Mouse (Mus musculus): ENCODE measurements at regions not wholly inside any gene's neighbourhood (a gene's known extent, or its start where the extent isn't known, plus 50 kb on each side); places are given as distances from the start of the nearest gene placed in this dataset.
A peak's percentile ranks its signal among the peaks of the same experiment; 100 is the strongest.

DNA sequence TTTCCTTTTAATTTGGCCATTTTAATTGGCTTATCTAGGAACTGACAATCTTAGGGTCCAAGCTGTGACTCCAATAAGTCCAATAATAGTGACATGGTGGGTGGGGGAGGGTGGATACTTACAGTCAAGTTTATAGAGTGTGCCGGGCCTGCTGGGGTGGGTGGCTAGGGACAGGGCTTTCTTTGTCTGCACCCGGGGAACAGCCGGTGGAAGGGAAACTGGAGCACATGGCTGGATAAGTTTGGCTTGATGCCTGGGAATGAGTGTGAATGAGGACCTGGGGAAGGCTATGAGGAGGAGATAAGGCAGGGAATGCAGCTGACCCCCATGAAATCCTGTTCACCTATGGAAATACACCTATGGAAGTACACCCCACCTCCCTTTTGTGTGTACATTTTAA, 81.7 kb upstream of the Cers4 start:
- Histone ChIP-seq H3K36me3 (ENCODE audit: control insufficient read depth, insufficient read depth, low read length) (no peaks in the 10 kb centered on the region), H3K27ac (ENCODE audit: control insufficient read depth, insufficient read depth, low read length) (no peak overlapping the region)
- whole genome bisulfite sequencing, result 85% methylated on average over 3 of the region's 3 CpGs

DNA sequence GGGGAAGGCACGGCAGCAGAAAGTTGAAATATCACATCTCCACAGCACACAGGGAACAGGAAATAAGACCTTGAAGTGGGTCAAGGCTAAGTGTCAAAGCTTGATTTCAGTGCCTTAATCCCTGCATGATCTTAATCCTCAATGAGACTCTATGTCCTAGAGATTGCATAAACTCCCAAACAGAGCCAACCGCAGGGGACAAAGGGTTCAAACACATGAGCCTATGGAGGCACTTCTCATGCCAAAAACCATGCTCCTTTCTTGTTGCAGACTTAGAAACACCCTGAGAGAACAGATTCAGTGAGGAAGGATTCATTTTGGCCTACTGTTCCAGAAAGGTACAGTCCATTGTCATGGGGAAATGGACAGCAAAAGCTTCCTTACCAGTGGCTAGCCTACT, 81.0 kb upstream of the Cers4 start:
- Histone ChIP-seq H3K27me3 (ENCODE audit: control insufficient read depth, insufficient read depth, low read length) (no peaks in the 10 kb centered on the region), H3K4me1 (replicated peaks; ENCODE audit: control insufficient read depth, insufficient read depth, low read length) (no peaks in the 10 kb centered on the region), H3K36me3 (ENCODE audit: control insufficient read depth, insufficient read depth, low read length) (no peaks in the 10 kb centered on the region), H3K27ac (ENCODE audit: control insufficient read depth, insufficient read depth, low read length) (no peak overlapping the region), H3K4me3 (ENCODE audit: control insufficient read depth, insufficient read depth, low read length) (no peak overlapping the region)
- no peak for DNase-seq
- 72% methylated on average over 2 of the region's 2 CpGs for WGBS
- TF ChIP-seq CTCF (IDR thresholded peaks at IDR 0.05; ENCODE audit: borderline replicate concordance, control insufficient read depth, extremely low read depth, insufficient read depth, low read length, poor library complexity), result no peak
- TF ChIP-seq POLR2A (IDR thresholded peaks at IDR 0.05; ENCODE audit: control insufficient read depth, extremely low read depth, insufficient read depth, low read length, poor library complexity), result no peak

More for the DNA sequence above, 81.7 kb upstream of the Cers4 start:
- no peaks in the 10 kb centered on the region for H3K4me1 ChIP-seq (replicated peaks; ENCODE audit: control insufficient read depth, insufficient read depth, low read length)
- DNase-seq, result no peak
- TF ChIP-seq POLR2A (IDR thresholded peaks at IDR 0.05; ENCODE audit: control insufficient read depth, extremely low read depth, insufficient read depth, low read length, poor library complexity) (no peak), CTCF (IDR thresholded peaks at IDR 0.05; ENCODE audit: borderline replicate concordance, control insufficient read depth, extremely low read depth, insufficient read depth, low read length, poor library complexity) (no peak)
- H3K4me3 ChIP-seq (ENCODE audit: control insufficient read depth, insufficient read depth, low read length), result no peak overlapping the region
- no peaks in the 10 kb centered on the region for H3K27me3 ChIP-seq (ENCODE audit: control insufficient read depth, insufficient read depth, low read length)

DNA sequence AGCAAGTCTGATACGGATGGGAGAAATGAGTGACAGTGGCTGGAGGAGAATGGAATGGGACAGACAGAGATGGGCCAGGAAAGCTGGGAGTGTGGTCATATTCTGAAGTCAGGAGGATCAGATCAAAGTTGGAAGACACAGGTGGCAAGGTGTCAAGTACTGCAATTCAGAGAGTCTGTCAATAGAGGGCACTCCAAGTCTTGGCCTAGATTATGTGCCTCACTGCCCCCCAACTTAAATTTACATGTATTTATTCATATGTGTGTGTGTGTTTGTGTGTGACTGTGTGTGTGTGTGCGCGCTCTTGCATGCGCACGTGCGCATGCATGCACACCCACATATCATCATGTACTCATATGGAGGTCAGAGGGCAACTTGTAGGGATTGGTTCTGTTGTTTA, 79.6 kb upstream of the Cers4 start:
- TF ChIP-seq CTCF (IDR thresholded peaks at IDR 0.05; ENCODE audit: borderline replicate concordance, control insufficient read depth, extremely low read depth, insufficient read depth, low read length, poor library complexity), result no peak
- H3K4me3 ChIP-seq (ENCODE audit: control insufficient read depth, insufficient read depth, low read length), result no peak overlapping the region
- no peaks in the 10 kb centered on the region for H3K27me3 ChIP-seq (ENCODE audit: control insufficient read depth, insufficient read depth, low read length)
- no peaks in the 10 kb centered on the region for H3K4me1 ChIP-seq (replicated peaks; ENCODE audit: control insufficient read depth, insufficient read depth, low read length)
- no peak overlapping the region for H3K27ac ChIP-seq (ENCODE audit: control insufficient read depth, insufficient read depth, low read length)
- peak; percentile 26 for DNase-seq
- H3K36me3 ChIP-seq (ENCODE audit: control insufficient read depth, insufficient read depth, low read length), result no peaks in the 10 kb centered on the region
- 64% methylated on average over 6 of the region's 6 CpGs for WGBS

DNA sequence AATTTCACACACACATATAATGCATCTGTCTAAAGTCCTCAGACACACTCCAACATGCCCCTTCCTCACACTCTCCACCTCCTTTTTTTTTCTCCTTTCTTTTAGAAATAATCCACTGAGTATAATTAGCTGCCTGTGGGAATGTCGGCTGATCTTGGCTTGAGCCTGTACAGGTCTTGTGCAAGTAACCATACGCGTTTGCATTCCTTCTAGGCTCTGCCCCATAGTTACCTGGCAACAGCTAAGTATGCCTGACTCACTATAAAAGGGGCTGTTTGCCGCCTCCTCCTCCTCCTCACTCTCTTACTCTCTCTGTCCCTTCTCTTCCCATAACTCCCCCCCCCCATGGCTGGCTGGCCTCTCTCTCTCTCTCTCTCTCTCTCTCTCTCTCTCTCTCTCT, 79.1 kb upstream of the Cers4 start:
- 89% methylated on average over 4 of the region's 4 CpGs for WGBS

DNA sequence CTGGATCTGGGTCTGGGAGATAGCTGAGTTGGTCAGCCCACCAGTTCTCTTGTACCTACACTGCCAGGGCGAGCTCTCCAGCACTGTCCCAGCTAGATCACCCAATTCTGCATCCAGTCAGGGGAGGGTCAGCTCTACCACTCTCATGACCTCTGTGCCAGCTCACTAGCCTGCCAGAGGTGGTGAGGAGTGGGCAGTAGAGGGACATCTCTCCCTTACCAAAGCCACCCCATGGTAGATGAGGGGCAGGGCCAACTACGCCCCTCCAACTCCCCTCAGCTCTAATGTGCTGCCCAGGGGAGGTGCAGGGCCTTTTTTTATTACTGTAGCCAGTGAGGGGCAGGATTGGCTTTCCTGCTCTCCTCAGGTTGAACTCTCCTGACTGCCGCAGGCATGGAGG, 75.7 kb upstream of the Cers4 start:
- 75% methylated on average over 3 of the region's 3 CpGs for WGBS
- DNase-seq, result no peak
- no peak overlapping the region for H3K27ac ChIP-seq (ENCODE audit: control insufficient read depth, insufficient read depth, low read length)
- no peaks in the 10 kb centered on the region for H3K36me3 ChIP-seq (ENCODE audit: control insufficient read depth, insufficient read depth, low read length)
- no peaks in the 10 kb centered on the region for H3K4me1 ChIP-seq (replicated peaks; ENCODE audit: control insufficient read depth, insufficient read depth, low read length)
- no peaks in the 10 kb centered on the region for H3K27me3 ChIP-seq (ENCODE audit: control insufficient read depth, insufficient read depth, low read length)
- H3K4me3 ChIP-seq (ENCODE audit: control insufficient read depth, insufficient read depth, low read length), result no peak overlapping the region
- TF ChIP-seq CTCF (IDR thresholded peaks at IDR 0.05; ENCODE audit: borderline replicate concordance, control insufficient read depth, extremely low read depth, insufficient read depth, low read length, poor library complexity), result no peak
- TF ChIP-seq POLR2A (IDR thresholded peaks at IDR 0.05; ENCODE audit: control insufficient read depth, extremely low read depth, insufficient read depth, low read length, poor library complexity), result no peak

More for the DNA sequence above, 79.1 kb upstream of the Cers4 start:
- Histone ChIP-seq H3K27ac (ENCODE audit: control insufficient read depth, insufficient read depth, low read length) (no peak overlapping the region), H3K4me1 (replicated peaks; ENCODE audit: control insufficient read depth, insufficient read depth, low read length) (no peaks in the 10 kb centered on the region), H3K4me3 (ENCODE audit: control insufficient read depth, insufficient read depth, low read length) (no peak overlapping the region), H3K36me3 (ENCODE audit: control insufficient read depth, insufficient read depth, low read length) (no peaks in the 10 kb centered on the region), H3K27me3 (ENCODE audit: control insufficient read depth, insufficient read depth, low read length) (no peaks in the 10 kb centered on the region)
- no peak for TF ChIP-seq CTCF (IDR thresholded peaks at IDR 0.05; ENCODE audit: borderline replicate concordance, control insufficient read depth, extremely low read depth, insufficient read depth, low read length, poor library complexity)
- no peak for DNase-seq

DNA sequence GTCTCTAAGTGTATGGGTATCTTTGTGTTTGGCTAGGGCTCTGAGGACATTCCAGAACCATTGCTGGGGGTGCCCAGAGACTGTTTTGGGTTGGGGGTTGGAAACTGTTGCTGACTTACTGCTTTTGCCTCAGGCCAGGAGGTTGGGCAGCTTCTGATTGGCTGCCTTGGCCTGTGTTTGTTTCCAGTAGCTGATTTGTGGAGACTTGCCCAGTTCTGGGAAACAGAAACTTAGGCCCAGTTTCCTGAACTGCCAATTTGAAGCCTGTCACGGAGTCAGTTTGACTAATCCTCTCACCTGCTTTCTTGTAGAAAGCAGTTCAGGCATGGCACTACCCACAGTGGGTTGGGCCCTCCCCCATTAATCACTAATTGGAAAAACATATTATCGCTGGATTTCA, 59.7 kb upstream of the Cers4 start:
- no peak for DNase-seq
- H3K27ac ChIP-seq (ENCODE audit: control insufficient read depth, insufficient read depth, low read length), result no peak overlapping the region
- no peak for TF ChIP-seq CTCF (IDR thresholded peaks at IDR 0.05; ENCODE audit: borderline replicate concordance, control insufficient read depth, extremely low read depth, insufficient read depth, low read length, poor library complexity)
- TF ChIP-seq POLR2A (IDR thresholded peaks at IDR 0.05; ENCODE audit: control insufficient read depth, extremely low read depth, insufficient read depth, low read length, poor library complexity), result no peak
- 96% methylated on average over 2 of the region's 2 CpGs for WGBS
- no peaks in the 10 kb centered on the region for H3K4me1 ChIP-seq (replicated peaks; ENCODE audit: control insufficient read depth, insufficient read depth, low read length)
- no peak overlapping the region for H3K4me3 ChIP-seq (ENCODE audit: control insufficient read depth, insufficient read depth, low read length)
- no peaks in the 10 kb centered on the region for H3K36me3 ChIP-seq (ENCODE audit: control insufficient read depth, insufficient read depth, low read length)
- H3K27me3 ChIP-seq (ENCODE audit: control insufficient read depth, insufficient read depth, low read length), result no peaks in the 10 kb centered on the region

DNA sequence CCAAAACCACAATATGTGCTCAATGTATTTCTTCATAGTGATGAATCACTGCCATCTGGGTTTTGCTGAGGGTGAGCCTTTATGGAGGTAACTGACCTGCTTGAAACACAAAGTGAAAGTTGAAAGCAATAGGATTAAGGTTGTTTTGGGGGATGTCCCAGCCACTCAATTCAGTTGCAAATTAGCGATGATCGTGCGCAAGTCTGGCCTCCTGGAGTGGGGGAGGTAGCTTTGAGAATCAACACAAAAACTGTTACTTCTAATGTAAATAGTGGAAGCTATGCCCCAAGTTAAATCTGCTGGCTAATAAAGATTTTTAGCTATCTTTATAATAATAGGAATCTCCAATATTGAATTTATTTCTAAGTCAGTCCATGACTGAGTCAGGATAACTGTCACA, 56.3 kb upstream of the Cers4 start:
- Histone ChIP-seq H3K36me3 (ENCODE audit: control insufficient read depth, insufficient read depth, low read length) (no peaks in the 10 kb centered on the region), H3K4me3 (ENCODE audit: control insufficient read depth, insufficient read depth, low read length) (no peak overlapping the region), H3K27me3 (ENCODE audit: control insufficient read depth, insufficient read depth, low read length) (no peaks in the 10 kb centered on the region), H3K4me1 (replicated peaks; ENCODE audit: control insufficient read depth, insufficient read depth, low read length) (no peaks in the 10 kb centered on the region), H3K27ac (ENCODE audit: control insufficient read depth, insufficient read depth, low read length) (no peak overlapping the region)
- WGBS, result 79% methylated on average over 3 of the region's 3 CpGs
- DNase-seq, result no peak
- TF ChIP-seq CTCF (IDR thresholded peaks at IDR 0.05; ENCODE audit: borderline replicate concordance, control insufficient read depth, extremely low read depth, insufficient read depth, low read length, poor library complexity), result no peak

Measured in thymus, adult 2 months (tissue).